Mouse (Mus musculus) hindbrain, embryonic 11.5 days (tissue): ENCODE data around the gene Scarb1. TPM values are rescaled to one million over a fixed set of nuclear protein-coding genes. Genes with fewer than 3 reads are reported as not detected.

Experiments used
- ATAC-seq: fragments of 200-750 bp; cut with Nextera tagmentation; 2 replicates; pipeline ENCODE4 v1.8.0; 2017; ENCODE audit warnings: mild to moderate bottlenecking, moderate TSS enrichment, moderate library complexity; ENCODE audit not compliant: low FRiP score
- DNase-seq: peaks from one replicate; pipeline ENCODE4 v3.0.0-alpha.2; 2015; ENCODE audit warnings: low spot score
- H3K27ac ChIP-seq: fragments of 300-500 bp; sonication (generic); 2 replicates; pipeline ENCODE4 v1.5.1; 2014; ENCODE audit warnings: mild to moderate bottlenecking, low read depth, low read length
- H3K27me3 ChIP-seq: fragments of 300-500 bp; sonication (generic); 2 replicates; pipeline ENCODE4 v1.6.1; 2014; ENCODE audit warnings: mild to moderate bottlenecking, low read length, moderate library complexity, mixed read lengths; ENCODE audit not compliant: control insufficient read depth, insufficient read depth
- H3K36me3 ChIP-seq: fragments of 300-500 bp; sonication (generic); 2 replicates; pipeline ENCODE4 v1.6.1; 2014; ENCODE audit warnings: mild to moderate bottlenecking, low read length, moderate library complexity, mixed read lengths; ENCODE audit not compliant: control insufficient read depth, insufficient read depth
- H3K4me1 ChIP-seq: fragments of 300-500 bp; sonication (generic); replicated peaks from 2 replicates; pipeline ENCODE4 v1.6.1; 2014; ENCODE audit warnings: low read length, mixed read lengths; ENCODE audit not compliant: control insufficient read depth, insufficient read depth
- H3K4me2 ChIP-seq: fragments of 300-500 bp; sonication (generic); replicated peaks from 2 replicates; pipeline ENCODE4 v1.6.1; 2014; ENCODE audit warnings: mild to moderate bottlenecking, low read depth, low read length
- H3K4me3 ChIP-seq: fragments of 300-500 bp; sonication (generic); 2 replicates; pipeline ENCODE4 v1.5.1; 2014; ENCODE audit warnings: low read depth, low read length
- H3K9ac ChIP-seq: fragments of 300-500 bp; sonication (generic); 2 replicates; pipeline ENCODE4 v1.6.1; 2014; ENCODE audit warnings: low read depth, low read length
- H3K9me3 ChIP-seq: fragments of 300-500 bp; sonication (generic); 2 replicates; pipeline ENCODE4 v1.6.1; 2016; ENCODE audit warnings: low read length; ENCODE audit not compliant: control insufficient read depth
- WGBS: fragments of 180-500 bp; shearing (Covaris S2); extraction: QIAGEN DNeasy Blood & Tissue Kit; methylation state at CpG from one replicate; pipeline ENCODE4 v1.1.7; 2014; 5-methylcytosine and 5-hydroxymethylcytosine counted together
- polyA plus RNA-seq: library from polyadenylated mRNA; unstranded; fragments of >200 nt; fragmentation: Nextera tagmentation; extraction: Ambion mirVana; gene quantifications from 2 replicates; pipeline ENCODE4 v1.2.1, GENCODE M21; 2014

The Scarb1 gene
- polyA plus RNA-seq, 1 experiment from 2014 or later, result 20.4 TPM

DNA sequence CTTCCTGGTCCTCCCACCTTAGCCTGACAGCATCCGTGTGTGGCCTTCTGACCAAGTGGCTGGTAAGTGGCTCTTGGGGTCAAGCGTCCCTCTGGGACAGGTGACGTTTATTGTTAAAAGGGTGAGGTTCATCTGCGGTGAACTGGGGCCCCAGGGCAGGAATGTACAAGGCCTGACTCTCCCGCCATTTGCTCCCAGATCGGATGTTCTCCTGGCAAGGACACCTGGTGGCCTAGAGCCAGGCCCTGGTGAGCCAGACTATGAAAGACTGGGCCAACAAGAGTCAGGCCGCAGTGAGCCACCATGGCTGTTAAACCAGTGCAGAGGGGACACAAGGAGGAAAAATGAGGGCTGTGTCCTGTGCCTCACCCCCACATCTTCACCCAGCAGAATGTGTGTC lies 98.8 kb downstream of the Scarb1 start:
- Histone ChIP-seq H3K27ac (peak overlapping the region; percentile 42), H3K4me1 (peaks cover 17% of the 10 kb centered on the region), H3K36me3 (no peaks in the 10 kb centered on the region), H3K9me3 (no peaks in the 10 kb centered on the region), H3K9ac (no peak overlapping the region), H3K27me3 (no peaks in the 10 kb centered on the region), H3K4me2 (no peak overlapping the region), H3K4me3 (no peak overlapping the region)
- WGBS, result 45% methylated on average over 7 of the region's 7 CpGs
- no peak for DNase-seq
- no peak for ATAC-seq

DNA sequence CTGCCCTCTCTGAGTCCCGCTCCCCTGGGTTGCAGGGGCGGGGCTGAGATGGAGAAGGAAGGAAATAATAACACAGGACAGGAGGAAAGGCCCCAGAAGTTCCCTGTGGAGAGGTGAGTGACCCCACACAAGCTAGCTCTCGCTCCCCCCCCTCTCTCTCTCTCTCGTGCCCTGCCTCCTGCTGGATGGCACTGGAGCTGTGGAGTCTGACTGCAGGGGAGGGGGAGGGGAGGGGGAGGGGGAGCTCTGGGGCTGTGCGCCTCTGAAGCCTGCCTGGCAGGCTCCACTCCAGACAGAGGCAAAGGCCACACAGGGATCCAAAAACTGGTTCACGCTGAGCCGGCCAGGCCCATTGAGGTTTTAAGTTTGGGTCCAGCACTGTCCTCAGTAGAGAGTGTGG lies 99.3 kb downstream of the Scarb1 start:
- Histone ChIP-seq H3K9ac (no peak overlapping the region), H3K4me1 (peaks cover 17% of the 10 kb centered on the region), H3K9me3 (no peaks in the 10 kb centered on the region), H3K36me3 (no peaks in the 10 kb centered on the region), H3K27ac (peak overlapping the region; percentile 42), H3K4me3 (no peak overlapping the region), H3K4me2 (no peak overlapping the region), H3K27me3 (no peaks in the 10 kb centered on the region)
- no peak for ATAC-seq
- WGBS, result 10% methylated on average over 7 of the region's 7 CpGs
- peak; percentile 45 for DNase-seq

DNA sequence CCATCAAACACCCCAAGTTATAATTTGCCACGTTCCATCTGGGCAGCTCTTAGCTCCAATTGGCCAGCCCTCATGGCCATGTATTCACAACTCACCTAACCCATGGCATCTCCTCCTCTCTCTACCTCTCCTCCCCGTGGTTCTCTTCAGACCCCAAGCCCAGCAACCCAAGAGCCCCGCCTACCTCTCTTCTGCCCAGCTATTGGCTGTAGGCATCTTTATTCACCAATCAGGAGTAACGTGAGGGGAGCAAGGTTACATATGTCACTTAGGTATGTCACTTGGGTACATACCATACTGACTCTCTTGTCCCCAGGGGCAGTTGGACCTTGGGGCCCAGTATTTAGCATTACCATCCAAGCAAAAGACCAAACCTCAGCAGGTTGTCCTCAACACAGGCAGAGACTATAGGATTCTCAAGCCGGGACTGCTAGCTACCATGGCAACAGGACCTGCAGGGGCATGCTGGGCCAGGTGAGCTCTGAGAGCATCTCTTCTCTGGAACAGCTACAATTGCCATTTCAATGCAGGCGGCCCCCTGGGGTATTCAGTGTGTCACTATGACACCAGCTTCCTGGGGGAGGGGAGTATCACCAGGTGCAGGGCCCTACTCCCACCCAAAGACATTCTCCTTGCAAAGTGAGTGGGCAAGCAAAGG lies 100.6 kb downstream of the Scarb1 start:
- Histone ChIP-seq H3K27ac (no peak overlapping the region), H3K9ac (no peak overlapping the region), H3K4me1 (peaks cover 15% of the 10 kb centered on the region), H3K9me3 (no peaks in the 10 kb centered on the region), H3K36me3 (no peaks in the 10 kb centered on the region), H3K27me3 (no peaks in the 10 kb centered on the region), H3K4me2 (no peak overlapping the region), H3K4me3 (no peak overlapping the region)
- DNase-seq (no peak), ATAC-seq (no peak)
- 13% methylated on average over 6 of the region's 6 CpGs for WGBS

GRCm38 (mm10) chr5:125235874-125236273 lies 105.0 kb downstream of the Scarb1 start:
- Histone ChIP-seq H3K9ac (no peak overlapping the region), H3K4me2 (no peak overlapping the region), H3K9me3 (no peaks in the 10 kb centered on the region), H3K27me3 (no peaks in the 10 kb centered on the region), H3K27ac (no peak overlapping the region), H3K4me3 (no peak overlapping the region), H3K36me3 (no peaks in the 10 kb centered on the region), H3K4me1 (no peaks in the 10 kb centered on the region; the same call in 1 of the 2 replicates)
- ATAC-seq, result no peak
- WGBS, result 64% methylated on average over 6 of the region's 6 CpGs
- DNase-seq, result no peak

DNA sequence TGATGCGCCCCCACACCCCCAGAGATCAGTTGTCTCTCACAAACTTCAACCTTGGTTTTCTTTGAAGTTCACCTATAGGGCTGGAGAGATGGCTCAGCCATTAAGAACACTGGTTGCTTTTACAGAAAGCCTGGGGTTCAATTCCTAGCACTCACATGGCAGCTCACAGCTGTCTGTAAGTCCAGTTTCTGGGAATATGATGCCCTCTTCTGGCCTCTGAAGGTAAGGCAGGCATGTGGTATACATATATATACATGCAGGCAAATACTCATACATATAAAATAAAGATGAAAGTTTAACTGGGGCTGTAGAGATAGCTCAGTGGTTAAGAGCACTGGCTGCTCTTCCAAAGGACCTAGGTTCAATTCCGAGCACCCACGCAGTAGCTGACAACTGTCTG lies 105.5 kb downstream of the Scarb1 start:
- Histone ChIP-seq H3K4me3 (no peak overlapping the region), H3K27me3 (no peaks in the 10 kb centered on the region), H3K4me1 (no peaks in the 10 kb centered on the region; the same call in 1 of the 2 replicates), H3K27ac (no peak overlapping the region), H3K9me3 (no peaks in the 10 kb centered on the region), H3K36me3 (no peaks in the 10 kb centered on the region), H3K9ac (no peak overlapping the region), H3K4me2 (no peak overlapping the region)
- 93% methylated on average over 3 of the region's 3 CpGs for WGBS
- ATAC-seq, result no peak
- no peak for DNase-seq

DNA sequence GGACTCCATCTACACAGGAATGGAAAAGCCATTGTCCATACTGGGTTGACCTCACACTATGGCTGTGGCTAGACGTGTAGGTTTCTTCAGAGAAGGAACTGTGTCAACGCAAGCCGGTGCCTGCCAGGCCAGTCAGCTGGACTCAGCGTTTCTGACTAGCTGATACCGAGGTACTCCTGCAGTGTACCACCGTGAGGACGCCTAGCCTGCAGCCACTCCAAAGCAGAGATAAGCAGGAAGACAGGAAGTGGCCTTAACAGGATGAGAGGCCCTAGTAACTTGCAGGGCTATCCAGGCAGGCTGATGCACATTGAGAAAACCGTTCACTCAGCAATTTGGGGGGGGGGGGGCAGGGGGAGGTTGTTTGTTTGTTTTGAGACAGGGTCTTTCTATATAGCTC lies 106.5 kb downstream of the Scarb1 start:
- Histone ChIP-seq H3K4me3 (no peak overlapping the region), H3K27ac (no peak overlapping the region), H3K9ac (no peak overlapping the region), H3K4me2 (no peak overlapping the region), H3K9me3 (no peaks in the 10 kb centered on the region), H3K4me1 (no peaks in the 10 kb centered on the region; the same call in 1 of the 2 replicates), H3K36me3 (no peaks in the 10 kb centered on the region), H3K27me3 (no peaks in the 10 kb centered on the region)
- ATAC-seq (no peak), DNase-seq (no peak)
- WGBS, result 83% methylated on average over 8 of the region's 8 CpGs

- Histone ChIP-seq H3K9me3 (no peaks in the 10 kb centered on the region), H3K27me3 (no peaks in the 10 kb centered on the region), H3K4me1 (no peaks in the 10 kb centered on the region; the same call in 1 of the 2 replicates), H3K4me2 (no peak overlapping the region), H3K4me3 (no peak overlapping the region), H3K27ac (no peak overlapping the region), H3K36me3 (no peaks in the 10 kb centered on the region), H3K9ac (no peak overlapping the region)
- DNase-seq (no peak), ATAC-seq (no peak)
- 100% methylated on average over 1 of the region's 1 CpGs for WGBS
These were observed 107.4 kb downstream of the Scarb1 start for GRCm38 (mm10) chr5:125233478-125233877.

DNA sequence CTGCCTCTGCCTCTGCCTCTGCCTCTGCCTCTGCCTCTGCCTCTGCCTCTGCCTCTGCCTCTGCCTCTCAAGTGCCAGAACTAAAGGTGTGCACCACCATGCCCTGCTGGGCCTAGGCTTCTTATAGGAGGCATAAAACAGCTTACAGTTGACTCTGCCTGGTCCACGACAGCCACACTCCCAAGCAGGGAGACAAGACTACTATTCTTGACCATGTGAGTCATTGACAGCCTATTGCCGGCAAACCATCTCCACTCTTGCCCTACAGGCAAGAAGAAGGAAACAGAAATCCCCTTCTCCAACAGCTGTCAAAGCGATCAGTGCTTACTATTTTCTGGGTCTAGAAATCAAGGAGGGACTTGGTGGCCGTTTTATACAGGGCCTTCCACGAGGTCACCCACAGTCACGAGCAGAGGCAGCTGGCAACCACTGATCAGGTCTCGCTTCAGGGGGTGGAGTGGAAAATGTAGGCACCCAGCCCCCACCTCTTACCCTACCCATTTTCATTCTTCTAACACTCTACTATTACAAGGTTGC lies 108.4 kb downstream of the Scarb1 start:
- Histone ChIP-seq H3K4me1 (no peaks in the 10 kb centered on the region; the same call in 1 of the 2 replicates), H3K36me3 (no peaks in the 10 kb centered on the region), H3K9me3 (0 out of 2 replicates have a peak, but pooled peaks cover 4% of the 10 kb centered on the region), H3K9ac (no peak overlapping the region), H3K4me3 (no peak overlapping the region), H3K4me2 (no peak overlapping the region), H3K27ac (no peak overlapping the region), H3K27me3 (no peaks in the 10 kb centered on the region)
- WGBS, result 88% methylated on average over 7 of the region's 7 CpGs
- DNase-seq (no peak), ATAC-seq (no peak)

DNA sequence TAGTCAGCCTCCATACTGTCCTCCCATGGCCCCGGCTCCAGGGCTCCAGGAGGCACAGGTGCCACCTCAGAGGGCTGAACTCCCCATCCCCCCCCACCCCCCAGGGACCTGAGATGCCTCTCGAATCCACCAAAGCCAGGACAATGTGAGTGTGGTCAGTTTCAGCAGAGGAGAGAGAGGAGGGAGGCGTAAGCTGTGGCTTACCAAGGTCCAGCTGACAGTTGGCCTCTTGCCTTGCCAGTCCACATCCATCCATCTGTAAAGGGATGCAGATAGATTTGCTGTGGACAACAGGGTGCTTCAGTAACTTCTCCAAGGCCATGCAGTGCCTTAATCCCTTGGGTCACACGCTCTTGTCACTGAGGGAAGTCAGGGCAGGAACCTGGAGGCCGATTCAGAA lies 110.4 kb downstream of the Scarb1 start:
- no peak overlapping the region for H3K9ac ChIP-seq
- 0 out of 2 replicates have a peak, but pooled peaks cover 4% of the 10 kb centered on the region for H3K9me3 ChIP-seq
- WGBS, result 80% methylated on average over 5 of the region's 5 CpGs
- ATAC-seq, result no peak
- H3K36me3 ChIP-seq, result no peaks in the 10 kb centered on the region
- no peak overlapping the region for H3K4me2 ChIP-seq
- H3K4me3 ChIP-seq, result no peak overlapping the region
- no peaks in the 10 kb centered on the region; the same call in 1 of the 2 replicates for H3K4me1 ChIP-seq
- no peak for DNase-seq
- H3K27ac ChIP-seq, result no peak overlapping the region
- H3K27me3 ChIP-seq, result no peaks in the 10 kb centered on the region
